Mouse (Mus musculus) embryonic facial prominence, embryonic 12.5 days (tissue): ENCODE measurements around the gene Tex14. TPM values are rescaled to one million over a fixed set of nuclear protein-coding genes. Genes with fewer than 3 reads are reported as not detected.

Experiments used
- ATAC-seq: fragments of 200-750 bp; cut with Nextera tagmentation; 2 replicates; pipeline ENCODE4 v1.8.0; 2017; ENCODE audit not compliant: insufficient number of reproducible peaks, insufficient read depth, low FRiP score, low TSS enrichment
- H3K27ac ChIP-seq: fragments of 300-500 bp; sonication (generic); 2 replicates; pipeline ENCODE4 v1.5.1; 2016; ENCODE audit warnings: mild to moderate bottlenecking
- H3K27me3 ChIP-seq: fragments of 300-500 bp; sonication (generic); 2 replicates; pipeline ENCODE4 v1.6.1; 2016; ENCODE audit warnings: mild to moderate bottlenecking, moderate library complexity
- H3K36me3 ChIP-seq: fragments of 300-500 bp; sonication (generic); 2 replicates; pipeline ENCODE4 v1.6.1; 2016; ENCODE audit warnings: mild to moderate bottlenecking
- H3K4me1 ChIP-seq: fragments of 300-500 bp; sonication (generic); 2 replicates; pipeline ENCODE4 v1.6.1; 2016
- H3K4me2 ChIP-seq: fragments of 300-500 bp; sonication (generic); replicated peaks from 2 replicates; pipeline ENCODE4 v1.6.1; 2016; ENCODE audit warnings: mild to moderate bottlenecking, moderate library complexity
- H3K4me3 ChIP-seq: fragments of 300-500 bp; sonication (generic); 2 replicates; pipeline ENCODE4 v1.5.1; 2016; ENCODE audit warnings: mild to moderate bottlenecking
- H3K9ac ChIP-seq: fragments of 300-500 bp; sonication (generic); 2 replicates; pipeline ENCODE4 v1.6.1; 2016; ENCODE audit warnings: mild to moderate bottlenecking, moderate library complexity
- H3K9me3 ChIP-seq: fragments of 300-500 bp; sonication (generic); 2 replicates; pipeline ENCODE4 v1.6.1; 2016; ENCODE audit warnings: mild to moderate bottlenecking, moderate library complexity
- WGBS: fragments of 180-500 bp; shearing (Covaris S2); methylation state at CpG from one replicate; pipeline ENCODE4 v1.1.7; 2016; 5-methylcytosine and 5-hydroxymethylcytosine counted together
- polyA plus RNA-seq: library from polyadenylated mRNA; unstranded; fragments of >200 nt; fragmentation: Nextera tagmentation; extraction: Ambion mirVana; gene quantifications from 2 replicates; pipeline ENCODE4 v1.2.1, GENCODE M21; 2016

Gene Tex14
- polyA plus RNA-seq, 1 experiment from 2014 or later, result 0.64 TPM

DNA sequence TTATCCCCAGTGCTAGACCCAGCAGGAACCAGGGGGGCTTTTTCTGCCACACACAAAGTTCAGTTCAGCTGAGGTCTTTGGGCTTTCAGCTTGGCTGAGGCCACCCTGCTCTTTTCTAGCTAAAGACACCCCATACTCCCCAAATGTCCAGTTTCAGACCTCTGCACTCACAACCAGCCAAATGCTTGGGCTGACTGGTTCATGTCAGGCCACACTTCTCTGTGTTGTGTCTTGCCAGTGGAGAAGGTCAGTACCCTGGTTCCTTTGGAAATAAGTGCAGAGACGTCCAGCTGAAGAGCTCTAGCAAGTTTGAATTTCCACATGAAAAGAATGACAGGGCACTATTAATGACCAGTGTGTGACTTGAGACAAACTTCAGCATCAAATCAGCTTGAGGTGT, 174.8 kb downstream of the Tex14 start:
- Histone ChIP-seq H3K4me1 (peaks cover 21% of the 10 kb centered on the region), H3K9ac (no peak overlapping the region), H3K4me2 (no peak overlapping the region), H3K27me3 (peaks cover 3% of the 10 kb centered on the region; the same call in 1 of the 2 replicates), H3K4me3 (no peak overlapping the region), H3K36me3 (no peaks in the 10 kb centered on the region), H3K9me3 (no peaks in the 10 kb centered on the region), H3K27ac (no peak overlapping the region)
- 55% methylated on average over 1 of the region's 1 CpGs for WGBS
- ATAC-seq, result no peak

DNA sequence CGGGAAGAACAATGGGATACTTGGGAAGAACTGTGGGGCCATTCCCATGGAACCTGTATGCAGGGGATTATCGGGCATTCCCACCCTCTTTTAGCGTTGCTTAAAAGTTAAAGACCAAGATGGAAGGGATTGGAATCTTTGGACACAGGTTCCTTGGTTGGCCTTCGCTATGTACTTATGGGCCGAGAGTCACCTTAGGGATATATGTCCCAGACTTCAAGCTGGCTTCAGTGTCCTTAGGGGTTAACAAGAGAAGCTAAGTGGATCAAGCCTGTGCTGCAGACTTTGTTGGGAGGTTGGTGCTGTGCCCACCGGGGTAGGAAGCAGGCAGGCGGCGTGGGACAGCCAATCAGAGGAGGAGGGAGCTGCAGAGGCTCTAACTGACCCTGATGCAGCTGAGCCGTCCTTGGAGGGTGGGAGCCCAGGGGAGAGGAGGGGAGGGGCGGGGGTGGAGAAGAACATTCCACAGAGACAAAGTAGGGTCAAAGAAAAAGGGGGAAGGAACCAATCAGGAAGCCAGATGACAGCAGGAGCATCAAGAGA, 175.7 kb downstream of the Tex14 start:
- ATAC-seq, result no peak
- Histone ChIP-seq H3K9me3 (no peaks in the 10 kb centered on the region), H3K27me3 (peaks cover 3% of the 10 kb centered on the region; the same call in 1 of the 2 replicates), H3K4me3 (no peak overlapping the region), H3K9ac (no peak overlapping the region), H3K4me2 (no peak overlapping the region), H3K27ac (no peak overlapping the region), H3K36me3 (no peaks in the 10 kb centered on the region), H3K4me1 (peaks cover 16% of the 10 kb centered on the region)
- 47% methylated on average over 10 of the region's 10 CpGs for WGBS

DNA sequence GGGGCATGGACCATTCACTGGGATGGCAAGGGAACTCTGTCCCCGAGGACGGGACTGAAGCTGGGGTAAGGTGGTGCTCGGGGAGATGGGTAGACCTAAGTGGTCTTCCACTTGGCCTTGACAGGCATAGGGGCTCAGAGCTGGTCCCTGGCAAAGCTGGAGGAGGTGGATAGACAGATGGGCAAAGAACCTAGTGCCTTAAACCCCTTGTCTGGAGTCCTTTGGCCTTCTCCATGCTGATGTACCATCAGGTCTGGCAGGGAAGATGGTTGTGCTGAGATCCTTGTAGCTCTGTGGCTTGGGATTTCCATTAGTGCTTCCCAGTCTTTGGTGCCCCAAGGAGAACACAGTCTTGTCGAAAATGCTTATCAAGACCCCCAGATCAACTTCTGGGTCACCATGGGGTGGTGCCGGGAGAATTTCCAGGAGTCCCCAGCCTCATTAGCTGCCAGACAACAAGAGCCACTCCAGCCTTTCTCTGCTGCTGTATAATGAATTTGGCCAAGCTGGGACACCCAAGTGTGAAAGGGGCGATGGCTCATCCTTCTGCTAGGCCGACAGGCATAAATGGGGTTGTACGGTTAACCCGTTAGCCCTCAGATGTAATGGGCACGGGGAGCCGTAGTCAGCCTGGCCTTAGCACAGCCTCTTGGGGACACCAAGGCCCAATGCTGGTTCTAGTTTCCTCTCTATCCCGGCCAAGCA, 176.4 kb downstream of the Tex14 start:
- Histone ChIP-seq H3K4me3 (no peak overlapping the region), H3K9me3 (no peaks in the 10 kb centered on the region), H3K27me3 (peaks cover 3% of the 10 kb centered on the region; the same call in 1 of the 2 replicates), H3K36me3 (no peaks in the 10 kb centered on the region), H3K4me2 (no peak overlapping the region), H3K4me1 (peaks cover 16% of the 10 kb centered on the region), H3K9ac (no peak overlapping the region), H3K27ac (no peak overlapping the region)
- WGBS, result 87% methylated on average over 12 of the region's 12 CpGs
- no peak for ATAC-seq

DNA sequence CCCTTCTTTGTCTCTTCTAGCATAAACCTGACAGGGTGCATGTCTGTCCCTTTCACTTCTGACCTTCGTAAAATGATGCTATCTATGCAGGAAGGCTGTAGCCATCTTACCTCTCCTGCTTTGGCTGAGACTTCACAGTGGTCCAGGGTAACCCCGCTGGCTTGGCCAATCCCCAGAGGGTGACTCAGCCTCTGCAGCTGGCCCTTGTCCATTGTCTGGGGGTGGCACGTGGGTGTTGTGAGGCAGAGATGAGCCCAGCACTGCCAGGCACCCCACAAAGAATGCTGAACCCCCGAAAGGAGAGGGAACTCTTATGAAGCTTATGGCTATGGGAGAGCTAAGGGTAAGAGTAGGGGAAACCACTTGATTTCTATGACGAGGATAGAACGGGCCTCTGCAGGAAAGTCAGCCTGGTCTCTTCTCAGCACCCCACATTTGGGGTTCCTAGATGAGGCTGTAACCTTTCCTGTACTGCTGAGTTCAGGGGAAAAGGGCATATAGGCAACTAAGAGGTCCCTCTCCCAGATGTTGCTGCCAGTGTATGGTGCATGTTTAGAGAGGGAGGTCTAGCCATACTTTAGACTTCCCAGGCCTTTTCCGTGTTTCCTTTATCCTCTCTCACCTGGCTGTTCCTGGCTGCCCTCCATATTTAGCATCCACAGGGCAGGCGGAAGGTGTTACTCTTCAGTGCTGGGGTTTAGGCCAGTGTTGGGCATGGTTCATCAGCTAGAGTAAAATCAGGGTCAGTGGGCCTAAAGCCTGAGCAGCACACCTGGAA, 177.3 kb downstream of the Tex14 start:
- Histone ChIP-seq H3K27me3 (no peaks in the 10 kb centered on the region; the same call in 1 of the 2 replicates), H3K4me2 (no peak overlapping the region), H3K9me3 (no peaks in the 10 kb centered on the region), H3K27ac (no peak overlapping the region), H3K9ac (no peak overlapping the region), H3K4me1 (peaks cover 16% of the 10 kb centered on the region), H3K36me3 (no peaks in the 10 kb centered on the region), H3K4me3 (no peak overlapping the region)
- 81% methylated on average over 8 of the region's 8 CpGs for WGBS
- ATAC-seq, result no peak

DNA sequence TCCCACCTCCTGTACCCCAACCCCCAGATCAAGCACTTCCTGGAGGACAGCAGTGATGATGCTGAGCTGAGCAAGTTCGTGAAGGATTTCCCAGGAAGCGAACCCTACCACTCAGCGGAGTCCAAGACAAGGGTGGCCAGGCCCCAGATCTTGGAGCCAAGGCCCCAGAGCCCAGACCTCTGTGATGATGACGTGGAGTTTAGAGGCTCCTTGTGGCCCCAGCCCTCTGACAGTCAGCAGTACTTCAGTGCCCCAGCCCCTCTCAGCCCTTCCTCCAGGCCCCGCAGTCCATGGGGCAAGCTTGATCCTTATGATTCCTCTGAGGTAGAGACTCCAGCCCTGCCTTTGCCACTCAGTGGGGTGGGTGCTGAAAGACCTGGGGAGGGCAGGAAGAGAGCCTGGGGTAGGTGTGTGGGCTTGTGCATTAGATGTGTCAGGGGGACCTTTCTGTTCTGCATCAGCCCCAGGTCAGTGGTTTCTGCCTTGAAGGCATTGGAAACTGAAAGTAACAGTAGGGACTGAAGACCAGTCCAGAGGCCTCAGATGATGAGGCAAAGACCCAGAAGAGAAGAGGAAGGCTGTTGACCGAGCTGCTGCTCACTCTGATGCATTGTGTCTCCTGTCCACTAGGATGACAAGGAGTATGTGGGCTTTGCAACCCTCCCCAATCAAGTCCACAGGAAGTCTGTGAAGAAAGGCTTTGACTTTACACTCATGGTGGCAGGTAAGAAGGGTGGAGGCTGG, 178.6 kb downstream of the Tex14 start:
- WGBS, result 75% methylated on average over 6 of the region's 6 CpGs
- ATAC-seq, result no peak
- Histone ChIP-seq H3K9ac (no peak overlapping the region), H3K9me3 (no peaks in the 10 kb centered on the region), H3K4me2 (no peak overlapping the region), H3K4me1 (0 out of 2 replicates have a peak, but pooled peaks cover 6% of the 10 kb centered on the region), H3K4me3 (no peak overlapping the region), H3K36me3 (no peaks in the 10 kb centered on the region), H3K27ac (no peak overlapping the region), H3K27me3 (no peaks in the 10 kb centered on the region)

DNA sequence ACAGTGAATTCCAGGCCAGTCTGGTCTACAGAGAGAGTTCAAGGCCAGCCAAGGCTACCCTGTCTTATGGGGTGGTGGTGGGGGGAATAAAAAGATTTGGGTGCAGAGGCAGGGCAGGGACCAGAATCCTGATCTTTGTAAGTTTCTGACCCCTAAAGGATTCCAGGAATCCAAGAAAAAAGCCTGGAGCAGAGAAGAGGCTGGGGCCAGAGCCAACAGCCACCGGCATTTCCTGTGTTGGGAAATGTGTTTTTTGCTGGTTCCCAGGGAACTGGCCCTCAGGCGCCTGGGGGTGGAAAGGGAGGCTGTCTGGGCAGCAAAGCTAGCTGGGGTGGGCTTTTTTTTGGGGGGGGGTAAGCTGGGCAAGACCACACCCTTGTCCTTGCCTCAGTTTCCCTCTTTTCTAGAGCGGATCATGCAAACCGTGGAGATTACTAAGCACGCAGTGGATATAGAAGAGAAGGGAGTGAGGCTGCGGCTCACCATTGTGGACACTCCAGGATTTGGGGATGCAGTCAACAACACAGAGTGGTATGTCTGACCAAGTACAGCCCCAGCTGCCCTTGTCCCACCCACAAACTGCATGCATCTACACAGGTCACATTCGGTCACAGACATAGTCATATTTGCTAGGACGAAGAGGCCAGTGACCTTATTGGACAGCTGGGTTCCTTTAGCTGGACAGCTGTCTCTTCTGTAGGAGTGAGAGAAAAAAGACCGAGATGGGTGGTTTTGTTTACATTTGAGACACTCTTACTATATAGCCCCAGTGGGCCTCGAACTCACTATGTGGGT, 180.0 kb downstream of the Tex14 start:
- no peaks in the 10 kb centered on the region for H3K9me3 ChIP-seq
- no peak for ATAC-seq

DNA sequence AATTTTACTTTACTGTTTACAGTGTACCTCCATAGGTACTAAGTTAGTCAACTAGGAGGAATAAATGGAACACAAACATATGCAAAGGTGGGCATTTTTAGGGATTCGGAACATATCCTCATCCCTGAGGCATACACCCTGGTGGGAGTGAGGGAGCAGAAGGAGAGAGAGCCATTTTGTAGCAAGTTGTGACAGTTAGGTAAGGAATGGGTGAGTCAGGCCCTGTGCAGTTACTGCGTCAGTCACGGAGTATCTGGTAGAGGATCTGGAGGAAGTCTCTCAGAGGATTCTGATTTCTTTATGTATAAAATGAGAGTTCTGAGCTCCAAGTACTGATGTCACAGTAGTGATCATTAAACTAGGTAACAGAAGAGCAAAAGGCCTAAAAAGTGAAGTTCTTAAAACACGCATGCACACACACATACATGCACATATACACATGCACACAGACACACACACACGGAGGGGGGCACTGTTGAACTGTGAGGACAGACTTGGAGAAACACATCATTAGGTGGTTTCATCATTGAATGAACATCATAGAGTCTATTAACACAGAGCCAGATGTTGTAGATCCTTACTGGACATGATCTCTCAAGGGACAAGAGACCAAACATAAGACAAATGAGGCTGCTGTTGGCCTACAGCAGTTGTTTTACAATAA, 182.5 kb downstream of the Tex14 start:
- H3K4me2 ChIP-seq, result no peak overlapping the region
- WGBS, result 94% methylated on average over 5 of the region's 5 CpGs
- H3K27me3 ChIP-seq, result no peaks in the 10 kb centered on the region
- H3K9ac ChIP-seq, result no peak overlapping the region
- no peaks in the 10 kb centered on the region for H3K9me3 ChIP-seq
- H3K36me3 ChIP-seq, result no peaks in the 10 kb centered on the region
- H3K4me3 ChIP-seq, result no peak overlapping the region
- H3K27ac ChIP-seq, result no peak overlapping the region
- ATAC-seq, result no peak
- H3K4me1 ChIP-seq, result peaks cover 18% of the 10 kb centered on the region

More for the DNA sequence above, 180.0 kb downstream of the Tex14 start:
- no peak overlapping the region for H3K4me2 ChIP-seq
- peaks cover 9% of the 10 kb centered on the region for H3K4me1 ChIP-seq
- H3K9ac ChIP-seq, result no peak overlapping the region
- WGBS, result 78% methylated on average over 10 of the region's 10 CpGs
- no peak overlapping the region for H3K27ac ChIP-seq
- no peak overlapping the region for H3K4me3 ChIP-seq
- no peaks in the 10 kb centered on the region for H3K36me3 ChIP-seq
- H3K27me3 ChIP-seq, result no peaks in the 10 kb centered on the region

DNA sequence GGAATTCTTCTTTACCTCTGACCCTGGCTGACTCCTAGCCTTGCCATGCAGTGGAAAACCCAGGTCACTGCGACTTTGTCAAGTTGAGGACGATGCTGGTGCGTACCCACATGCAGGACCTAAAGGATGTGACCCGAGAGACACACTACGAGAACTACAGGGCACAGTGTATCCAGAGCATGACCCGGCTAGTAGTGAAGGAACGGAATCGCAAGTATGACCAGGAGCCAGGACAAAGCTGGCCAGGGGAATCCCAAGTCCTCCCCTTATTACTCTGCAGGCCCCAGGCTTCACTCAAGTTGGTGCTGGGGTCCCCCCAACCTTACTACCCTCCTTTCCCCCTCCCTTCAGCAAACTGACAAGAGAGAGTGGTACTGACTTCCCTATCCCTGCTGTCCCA, 184.7 kb downstream of the Tex14 start:
- peaks cover 9% of the 10 kb centered on the region; the same call in 1 of the 2 replicates for H3K36me3 ChIP-seq
- peaks cover 34% of the 10 kb centered on the region for H3K4me1 ChIP-seq
- WGBS, result 92% methylated on average over 8 of the region's 8 CpGs
- H3K27me3 ChIP-seq, result no peaks in the 10 kb centered on the region
- no peak overlapping the region for H3K9ac ChIP-seq
- H3K9me3 ChIP-seq, result no peaks in the 10 kb centered on the region
- no peak for ATAC-seq
- no peak overlapping the region for H3K4me2 ChIP-seq
- H3K4me3 ChIP-seq, result no peak overlapping the region
- no peak overlapping the region for H3K27ac ChIP-seq

DNA sequence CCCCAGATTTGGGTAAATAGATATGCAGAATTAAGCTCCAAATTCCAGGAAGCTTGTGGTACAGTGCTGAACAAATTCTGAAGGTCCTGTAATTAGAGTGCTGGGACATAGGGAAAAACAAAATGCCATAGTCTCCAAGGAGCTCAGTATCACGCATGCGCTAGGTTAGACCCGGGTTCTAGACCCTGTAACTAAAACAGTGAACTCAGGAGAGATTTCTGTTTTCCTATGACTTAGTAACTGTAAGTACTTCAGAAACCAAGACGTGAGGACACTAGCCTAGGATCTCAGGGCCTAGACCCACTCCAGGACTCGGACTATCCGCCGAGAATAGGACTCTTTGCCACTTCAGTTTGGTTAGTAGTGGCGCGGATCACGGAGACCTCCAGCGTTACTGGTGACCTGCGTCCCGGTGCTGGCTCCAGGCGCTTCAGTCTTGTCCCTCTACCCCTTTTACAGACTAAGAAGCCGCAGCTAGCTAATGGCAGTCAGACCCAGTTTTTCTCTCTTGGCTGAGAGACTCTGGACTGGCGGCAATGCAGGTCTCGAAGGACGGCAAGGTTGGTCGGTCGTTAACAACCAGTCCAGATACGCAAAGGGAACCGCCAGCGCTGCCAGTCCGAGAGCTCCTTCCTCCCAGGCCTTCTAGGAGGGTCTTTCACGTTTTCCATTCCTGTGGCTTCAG, 186.1 kb downstream of the Tex14 start:
- ATAC-seq, result no peak
- Histone ChIP-seq H3K27me3 (no peaks in the 10 kb centered on the region), H3K4me3 (peak overlapping the region; percentile 72), H3K36me3 (peaks cover 9% of the 10 kb centered on the region; the same call in 1 of the 2 replicates), H3K4me2 (peak overlapping the region; percentile 79), H3K9me3 (no peaks in the 10 kb centered on the region), H3K9ac (peak overlapping the region; percentile 78), H3K27ac (peak overlapping the region; percentile 89), H3K4me1 (peaks cover 42% of the 10 kb centered on the region)
- WGBS, result 1% methylated on average over 25 of the region's 25 CpGs
